Mouse (Mus musculus) liver, adult (tissue): ENCODE data around the gene Gm2832.
"Not testable (repeated sequence)": the region's sequence is repeated elsewhere in the genome, so short reads cannot be mapped to it uniquely, and the experiment has no call there.

Experiments used
- GATA4 ChIP-seq: IDR thresholded peaks from 2 replicates; pipeline ENCODE4 v1.6.1; 2014; ENCODE audit warnings: mild to moderate bottlenecking, low read length; ENCODE audit not compliant: insufficient replicate concordance

Gm2832 gene

GRCm38 (mm10) chr14:41278505-41278904 lies at the start of gene Gm2832:
Gene Gm2832 (plus strand): TSS chr14:41278805.
- not testable (repeated sequence) for TF ChIP-seq GATA4
